Mouse (Mus musculus): Measurements from ENCODE around the gene Ttc30a2. TPM values are rescaled to one million over a fixed set of nuclear protein-coding genes. Genes with fewer than 3 reads are reported as not detected.
"Not testable (repeated sequence)": the region's sequence is repeated elsewhere in the genome, so short reads cannot be mapped to it uniquely, and the experiment has no call there.

The Ttc30a2 gene
- polyA plus RNA-seq, 1 experiment from 2014 or later: 1.2 TPM

GRCm38 (mm10) chr2:75991581-75992205, 13.7 kb upstream of the Ttc30a2 start:
- no peak for ATAC-seq (ENCODE audit: low FRiP score)
- WGBS: 34% methylated on average over 6 of the region's 6 CpGs
- Histone ChIP-seq H3K4me2 (replicated peaks) (no peak overlapping the region), H3K27ac (peak overlapping the region; percentile 90; the same call in 1 of the 2 replicates), H3K36me3 (no peaks in the 10 kb centered on the region), H3K27me3 (no peaks in the 10 kb centered on the region), H3K4me3 (no peak overlapping the region), H3K9me3 (replicated peaks) (no peaks in the 10 kb centered on the region), H3K9ac (no peak overlapping the region), H3K4me1 (peaks cover 29% of the 10 kb centered on the region)

- no peak for ATAC-seq (ENCODE audit: low FRiP score)
- Histone ChIP-seq H3K9ac (no peak overlapping the region), H3K27ac (peak overlapping the region; percentile 90; the same call in 1 of the 2 replicates), H3K36me3 (no peaks in the 10 kb centered on the region), H3K4me3 (no peak overlapping the region), H3K4me2 (replicated peaks) (no peak overlapping the region), H3K4me1 (peaks cover 34% of the 10 kb centered on the region), H3K27me3 (no peaks in the 10 kb centered on the region), H3K9me3 (replicated peaks) (no peaks in the 10 kb centered on the region)
- 40% methylated on average over 13 of the region's 13 CpGs for WGBS
These were observed 13.0 kb upstream of the Ttc30a2 start for GRCm38 (mm10) chr2:75990885-75991539.

- no peak for ATAC-seq (ENCODE audit: low FRiP score)
- H3K27me3 ChIP-seq: no peaks in the 10 kb centered on the region
- H3K27ac ChIP-seq: peak overlapping the region; percentile 90
- no peaks in the 10 kb centered on the region for H3K36me3 ChIP-seq
- no peaks in the 10 kb centered on the region for H3K9me3 ChIP-seq (replicated peaks)
- H3K4me3 ChIP-seq: no peak overlapping the region
- WGBS: 48% methylated on average over 4 of the region's 4 CpGs
- no peak overlapping the region for H3K9ac ChIP-seq
- no peak overlapping the region for H3K4me2 ChIP-seq (replicated peaks)
- H3K4me1 ChIP-seq: peaks cover 37% of the 10 kb centered on the region
These were observed 11.7 kb upstream of the Ttc30a2 start for GRCm38 (mm10) chr2:75989694-75990093.

- peak overlapping the region; percentile 35; the same call in 1 of the 2 replicates for H3K9ac ChIP-seq
- H3K27ac ChIP-seq: peak overlapping the region; percentile 90
- no peaks in the 10 kb centered on the region for H3K9me3 ChIP-seq (replicated peaks)
- peak overlapping the region; percentile 27; the same call in 1 of the 2 replicates for H3K4me2 ChIP-seq (replicated peaks)
- H3K36me3 ChIP-seq: no peaks in the 10 kb centered on the region
- H3K4me1 ChIP-seq: peaks cover 37% of the 10 kb centered on the region
- ATAC-seq (ENCODE audit: low FRiP score): no peak; the same call in 1 of the 2 replicates
- H3K4me3 ChIP-seq: no peak overlapping the region
- 30% methylated on average over 7 of the region's 7 CpGs for WGBS
- no peaks in the 10 kb centered on the region for H3K27me3 ChIP-seq
These were observed 10.9 kb upstream of the Ttc30a2 start for GRCm38 (mm10) chr2:75988779-75989363.

- H3K4me1 ChIP-seq: peaks cover 35% of the 10 kb centered on the region
- H3K4me3 ChIP-seq: no peak overlapping the region
- ATAC-seq (ENCODE audit: low FRiP score): peak; percentile 62
- peak overlapping the region; percentile 90 for H3K27ac ChIP-seq
- peak overlapping the region; percentile 35; the same call in 1 of the 2 replicates for H3K9ac ChIP-seq
- H3K4me2 ChIP-seq (replicated peaks): peak overlapping the region; percentile 27; the same call in 1 of the 2 replicates
- no peaks in the 10 kb centered on the region for H3K9me3 ChIP-seq (replicated peaks)
- WGBS: 37% methylated on average over 4 of the region's 4 CpGs
- no peaks in the 10 kb centered on the region for H3K36me3 ChIP-seq
- no peaks in the 10 kb centered on the region for H3K27me3 ChIP-seq
These were observed 10.4 kb upstream of the Ttc30a2 start for GRCm38 (mm10) chr2:75988378-75988777.

GRCm38 (mm10) chr2:75987739-75988138, 9.8 kb upstream of the Ttc30a2 start:
- Histone ChIP-seq H3K9ac (no peak overlapping the region), H3K4me2 (replicated peaks) (no peak overlapping the region), H3K4me3 (no peak overlapping the region), H3K9me3 (replicated peaks) (no peaks in the 10 kb centered on the region), H3K4me1 (peaks cover 31% of the 10 kb centered on the region), H3K36me3 (no peaks in the 10 kb centered on the region), H3K27me3 (no peaks in the 10 kb centered on the region), H3K27ac (peak overlapping the region; percentile 90)
- no peak for ATAC-seq (ENCODE audit: low FRiP score)
- WGBS: 68% methylated on average over 9 of the region's 9 CpGs

- H3K4me1 ChIP-seq: peaks cover 23% of the 10 kb centered on the region
These were observed 7.2 kb upstream of the Ttc30a2 start for GRCm38 (mm10) chr2:75985124-75985523.

GRCm38 (mm10) chr2:75983847-75984246, 5.9 kb upstream of the Ttc30a2 start:
- Histone ChIP-seq H3K27me3 (no peaks in the 10 kb centered on the region), H3K9ac (no peak overlapping the region), H3K4me1 (peaks cover 20% of the 10 kb centered on the region), H3K4me2 (replicated peaks) (no peak overlapping the region), H3K4me3 (no peak overlapping the region), H3K36me3 (no peaks in the 10 kb centered on the region), H3K9me3 (replicated peaks) (no peaks in the 10 kb centered on the region), H3K27ac (no peak overlapping the region)
- ATAC-seq (ENCODE audit: low FRiP score): no peak
- 75% methylated on average over 3 of the region's 3 CpGs for WGBS

More at GRCm38 (mm10) chr2:75985124-75985523, 7.2 kb upstream of the Ttc30a2 start:
- 9% methylated on average over 2 of the region's 2 CpGs for WGBS
- H3K9me3 ChIP-seq (replicated peaks): no peaks in the 10 kb centered on the region
- no peak overlapping the region for H3K4me3 ChIP-seq
- H3K36me3 ChIP-seq: no peaks in the 10 kb centered on the region
- H3K27ac ChIP-seq: peak overlapping the region; percentile 68
- H3K27me3 ChIP-seq: no peaks in the 10 kb centered on the region
- no peak overlapping the region for H3K4me2 ChIP-seq (replicated peaks)
- 0 out of 2 replicates have a peak overlapping the region, but pooled peaks have one; percentile 6 for H3K9ac ChIP-seq
- ATAC-seq (ENCODE audit: low FRiP score): peak; percentile 59; the same call in 1 of the 2 replicates

GRCm38 (mm10) chr2:75983091-75983490, 5.1 kb upstream of the Ttc30a2 start:
- no peaks in the 10 kb centered on the region for H3K36me3 ChIP-seq
- peaks cover 13% of the 10 kb centered on the region for H3K4me1 ChIP-seq
- H3K27ac ChIP-seq: no peak overlapping the region
- ATAC-seq (ENCODE audit: low FRiP score): no peak
- no peak overlapping the region for H3K9ac ChIP-seq
- H3K9me3 ChIP-seq (replicated peaks): no peaks in the 10 kb centered on the region
- 95% methylated on average over 3 of the region's 3 CpGs for WGBS
- no peak overlapping the region for H3K4me3 ChIP-seq
- no peaks in the 10 kb centered on the region for H3K27me3 ChIP-seq
- no peak overlapping the region for H3K4me2 ChIP-seq (replicated peaks)

GRCm38 (mm10) chr2:75982626-75983025, 4.7 kb upstream of the Ttc30a2 start:
- WGBS: 97% methylated on average over 4 of the region's 4 CpGs
- H3K36me3 ChIP-seq: no peaks in the 10 kb centered on the region
- no peaks in the 10 kb centered on the region for H3K27me3 ChIP-seq
- no peak overlapping the region for H3K4me2 ChIP-seq (replicated peaks)
- no peak overlapping the region for H3K4me3 ChIP-seq
- H3K4me1 ChIP-seq: peaks cover 8% of the 10 kb centered on the region
- H3K9me3 ChIP-seq (replicated peaks): no peaks in the 10 kb centered on the region
- no peak overlapping the region for H3K27ac ChIP-seq
- no peak for ATAC-seq (ENCODE audit: low FRiP score)
- no peak overlapping the region for H3K9ac ChIP-seq

GRCm38 (mm10) chr2:75981440-75982081, 3.6 kb upstream of the Ttc30a2 start, which contains the start of gene Ttc30a1:
Gene Ttc30a1 (minus strand): TSS chr2:75981967.
- H3K36me3 ChIP-seq; H3K4me1 ChIP-seq; H3K9me3 ChIP-seq (replicated peaks); H3K27me3 ChIP-seq; H3K27ac ChIP-seq: not testable (repeated sequence)
- Histone ChIP-seq H3K9ac (peak within 1 kb of the TSS; percentile 53), H3K4me3 (peak within 1 kb of the TSS; percentile 45), H3K4me2 (replicated peaks) (peak within 1 kb of the TSS; percentile 64)
- 4% methylated on average over 33 of the region's 34 CpGs for WGBS
- peak; percentile 71 for ATAC-seq (ENCODE audit: low FRiP score)

GRCm38 (mm10) chr2:75980933-75981439, 3.0 kb upstream of the Ttc30a2 start:
- not testable (repeated sequence) for H3K27me3 ChIP-seq; ATAC-seq (ENCODE audit: low FRiP score)

More at GRCm38 (mm10) chr2:75980933-75981439, 3.0 kb upstream of the Ttc30a2 start:
- not testable (repeated sequence) for H3K27ac ChIP-seq; H3K36me3 ChIP-seq; H3K4me1 ChIP-seq; H3K9ac ChIP-seq; H3K9me3 ChIP-seq (replicated peaks)
- Histone ChIP-seq H3K4me3 (peak overlapping the region; percentile 45), H3K4me2 (replicated peaks) (peak overlapping the region; percentile 64)
- 95% methylated on average over 13 of the region's 13 CpGs for WGBS
